Mouse (Mus musculus) thymus, postnatal 25 days (tissue): ENCODE measurements around the gene Aif1.

Experiments
- DNase-seq: peaks from one replicate; pipeline ENCODE4 v3.0.0; 2022

The Aif1 gene

DNA sequence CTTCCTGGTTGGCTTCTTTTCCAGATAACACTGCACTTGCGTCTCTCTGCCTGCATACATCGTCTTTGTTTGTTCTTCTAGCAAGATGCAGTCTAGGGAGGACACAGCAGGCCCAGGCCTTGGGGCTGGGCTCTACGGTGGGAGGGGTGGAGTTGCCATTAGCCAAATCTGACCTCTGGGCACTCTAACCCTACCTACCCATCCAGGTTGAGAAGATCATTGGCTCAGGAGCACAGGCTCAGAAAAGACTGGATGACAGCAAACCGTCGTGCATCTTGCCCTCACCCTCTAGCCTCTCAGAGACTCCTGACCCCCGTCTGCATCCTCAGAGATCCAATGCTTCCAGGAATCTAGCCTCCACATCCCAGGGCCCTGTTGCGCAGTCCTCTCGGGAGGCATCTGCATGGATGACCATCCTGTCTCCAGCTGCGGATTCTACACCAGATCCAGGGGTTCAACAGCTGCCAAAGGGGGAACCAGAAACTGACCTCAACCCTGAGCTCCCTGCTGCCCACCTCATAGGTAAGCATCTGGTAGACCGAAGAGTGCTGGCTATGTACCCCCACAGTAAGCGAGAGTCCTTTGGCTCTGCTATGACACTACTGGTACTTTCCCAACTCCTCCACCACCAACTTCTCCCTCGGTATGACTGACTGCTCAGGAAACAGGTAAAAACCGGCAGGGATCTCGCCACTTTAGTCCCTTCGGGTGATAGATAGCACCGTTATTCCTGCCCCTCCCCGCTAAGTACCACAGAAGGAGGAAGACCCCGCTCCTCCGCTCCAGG lies 19.2 kb upstream of the Aif1 start:
- DNase-seq, result no peak

GRCm38 (mm10) chr17:35193881-35194843 lies 18.3 kb upstream of the Aif1 start, which contains the start of gene Ltb:
Ltb (plus strand) TSS chr17:35194439.
- peak; percentile 93 for DNase-seq

DNA sequence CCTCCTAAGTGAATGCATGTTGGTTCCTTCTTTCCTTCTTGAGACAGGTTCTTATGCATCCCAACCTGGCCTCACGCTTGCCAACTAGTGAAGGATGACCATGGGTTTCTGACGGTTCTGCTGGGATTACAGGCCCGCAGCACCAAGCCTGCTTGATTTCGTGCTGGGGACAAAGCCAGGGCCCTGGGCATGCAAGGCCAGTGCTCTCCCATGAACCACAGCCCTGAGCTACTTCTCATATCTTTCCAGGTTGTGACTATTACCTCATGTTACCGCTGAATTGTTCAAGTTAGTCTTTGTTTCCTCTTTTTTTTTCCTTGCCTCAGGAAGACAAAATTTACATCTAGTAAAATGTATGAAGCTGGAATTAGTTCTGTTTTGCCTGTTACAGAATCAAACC lies 17.1 kb upstream of the Aif1 start:
- DNase-seq, result no peak

DNA sequence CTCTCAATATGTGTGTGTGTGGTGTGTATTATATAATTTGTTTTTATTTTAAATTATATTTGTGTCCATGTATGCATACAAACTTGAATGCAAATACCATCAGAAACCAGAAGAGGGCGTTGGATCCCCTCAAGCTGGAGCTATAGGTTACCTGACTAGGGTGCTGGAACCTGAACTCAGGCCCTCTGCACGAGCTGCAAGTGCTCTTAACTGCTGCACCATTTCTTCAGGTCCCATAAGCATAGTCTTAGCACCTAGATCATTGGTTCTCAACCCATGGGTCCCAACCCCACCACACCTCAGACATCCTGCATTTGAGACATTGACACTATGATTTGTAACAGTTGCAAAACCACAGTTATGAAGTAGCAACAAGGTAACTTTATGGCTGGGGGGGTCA lies 15.9 kb upstream of the Aif1 start:
- no peak for DNase-seq

GRCm38 (mm10) chr17:35190096-35190495 lies 14.2 kb upstream of the Aif1 start:
- peak; percentile 70 for DNase-seq

DNA sequence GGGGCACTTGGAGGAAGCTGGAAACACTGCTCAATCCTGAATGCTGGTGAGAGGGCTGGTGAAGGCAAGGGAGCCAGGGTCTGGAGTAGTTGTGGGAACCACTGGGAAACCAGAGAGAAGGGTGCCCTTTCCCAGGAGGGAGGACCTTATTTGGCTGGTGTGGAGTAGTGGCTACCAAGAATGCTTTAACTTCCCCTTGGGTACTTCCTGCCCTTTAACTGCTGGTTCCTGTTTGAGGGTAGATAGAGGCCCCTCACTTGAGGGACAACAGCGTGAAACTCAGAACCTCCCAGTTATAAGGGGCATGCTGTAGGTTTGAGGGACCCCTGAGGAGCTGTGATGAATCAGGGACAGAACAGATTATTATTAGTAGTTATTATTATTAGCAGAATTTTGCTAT lies 13.3 kb upstream of the Aif1 start:
- DNase-seq, result no peak

DNA sequence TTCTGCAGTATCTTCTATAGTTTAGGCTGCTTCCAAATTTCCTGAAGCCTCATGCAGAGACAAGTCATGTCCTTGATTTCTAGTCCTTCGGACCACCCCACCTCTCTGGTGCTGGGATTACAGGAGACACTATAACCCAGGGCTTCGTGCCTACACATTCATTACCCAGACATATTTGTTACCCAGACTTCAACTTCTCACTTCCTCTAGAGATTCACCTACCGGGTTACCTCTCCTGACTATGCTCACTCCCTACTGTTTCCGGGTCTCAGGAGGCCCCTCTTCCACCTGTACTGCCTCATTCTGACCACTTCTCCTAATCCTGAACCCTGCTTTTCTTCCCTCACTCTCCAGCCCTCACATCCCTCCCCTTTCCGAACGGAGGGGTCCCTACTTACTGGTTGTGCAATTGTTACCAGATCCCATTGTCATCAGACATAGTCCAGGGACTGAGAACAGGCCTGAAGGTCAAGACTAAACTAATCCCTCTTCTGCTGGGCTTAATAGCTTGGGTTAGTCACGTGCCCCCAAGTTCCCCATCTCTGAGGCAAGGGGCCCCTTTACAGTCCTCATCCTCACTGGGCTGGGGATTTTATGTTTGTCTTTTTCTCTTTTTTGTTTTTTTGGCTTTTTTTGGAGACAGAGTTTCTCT lies 12.2 kb upstream of the Aif1 start, which contains the start of gene Lst1:
TSS of gene Lst1 (minus strand) at position 481 of the 652 bp plus-strand sequence.
- no peak for DNase-seq

- DNase-seq, result no peak
Observed at GRCm38 (mm10) chr17:35187345-35187744, 11.5 kb upstream of the Aif1 start.

GRCm38 (mm10) chr17:35186681-35187080 lies 10.8 kb upstream of the Aif1 start:
- DNase-seq, result peak; percentile 79

DNA sequence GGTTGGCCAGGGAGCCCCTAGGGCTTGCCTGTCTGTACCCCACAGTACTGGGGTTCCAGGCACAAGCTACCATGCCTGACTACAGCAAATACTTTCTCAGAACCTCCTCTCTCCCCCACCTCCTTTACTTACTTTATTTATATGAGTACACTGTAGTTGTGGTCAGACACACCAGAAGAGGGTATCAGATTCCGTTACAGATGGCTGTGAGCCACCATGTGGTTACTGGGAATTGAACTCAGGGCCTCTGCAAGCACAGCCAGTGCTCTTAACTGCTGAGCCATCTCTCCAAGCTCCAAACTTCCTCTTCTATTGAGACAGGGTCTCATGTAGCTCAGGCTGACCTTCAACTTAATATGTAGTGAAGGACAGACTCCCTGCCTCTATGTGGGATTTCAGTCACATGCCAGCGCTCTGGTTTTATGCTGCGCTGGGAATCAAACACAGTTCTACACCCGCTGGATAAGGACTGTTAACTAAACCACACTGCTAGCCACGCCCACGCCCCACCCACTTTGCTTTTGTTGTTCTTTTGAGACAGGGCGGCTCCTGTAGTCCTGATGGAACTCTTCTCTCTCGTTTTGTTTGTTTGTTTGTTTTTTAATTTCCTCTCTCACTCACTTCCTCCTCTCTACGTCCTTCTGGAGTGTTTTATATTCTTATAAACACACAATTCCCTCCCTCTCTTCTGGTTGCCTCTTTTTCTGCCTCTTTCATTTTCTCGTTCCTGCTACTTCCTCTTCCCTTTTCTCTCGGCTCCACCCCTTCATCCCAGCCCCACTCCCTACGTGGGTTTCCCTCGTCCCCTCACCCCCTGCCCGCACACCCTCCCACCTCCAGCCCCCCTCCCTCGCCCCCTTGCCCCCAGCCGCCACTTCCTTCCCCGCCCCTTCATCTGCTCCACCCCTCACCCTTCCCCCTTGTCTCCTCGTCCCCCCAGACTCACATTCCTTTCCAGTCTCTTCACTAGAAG lies 10.1 kb upstream of the Aif1 start:
- DNase-seq, result peak; percentile 90

- DNase-seq, result no peak
Observed at GRCm38 (mm10) chr17:35180093-35180492, 4.2 kb upstream of the Aif1 start.

DNA sequence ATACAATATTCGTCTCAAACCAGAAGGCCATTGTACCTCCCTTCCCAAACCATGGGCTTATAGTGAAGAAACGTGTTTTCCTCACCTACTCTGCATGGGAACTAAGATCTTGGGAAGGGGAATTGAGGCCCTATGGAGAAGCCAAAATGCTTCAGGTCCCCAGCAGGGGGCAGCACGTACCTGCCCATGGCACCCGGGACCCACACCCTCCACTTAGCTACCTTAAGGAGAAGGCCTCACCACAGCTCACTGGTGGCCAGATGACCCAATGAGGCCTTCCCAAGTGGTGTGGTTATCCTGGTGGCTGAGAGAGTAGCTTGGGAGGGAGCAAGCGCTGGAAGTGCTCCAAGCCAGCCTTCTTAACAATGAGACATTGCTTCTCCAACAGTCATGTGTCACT lies 2.7 kb upstream of the Aif1 start:
- peak; percentile 87 for DNase-seq

DNA sequence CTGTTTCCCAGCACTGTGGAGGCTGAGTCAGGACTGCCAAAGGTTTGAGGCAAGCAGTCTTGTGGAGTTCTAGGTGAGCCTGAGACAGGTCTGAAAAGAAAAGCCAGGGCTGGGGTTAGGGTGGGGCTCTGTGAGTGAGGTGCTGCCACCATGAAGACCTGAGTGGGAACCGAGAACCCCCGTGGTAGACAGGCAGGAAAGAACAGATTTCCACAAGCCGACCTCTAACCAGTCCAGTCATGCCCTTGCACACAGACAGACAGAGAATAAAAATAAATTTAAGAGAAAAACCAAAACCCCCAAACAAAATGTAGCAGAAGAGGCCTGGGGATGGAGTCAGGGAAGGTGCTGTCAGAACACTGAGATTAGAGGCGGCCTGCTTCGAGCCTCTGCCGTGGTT lies 486 bp downstream of the Aif1 start:
- DNase-seq, result no peak

DNA sequence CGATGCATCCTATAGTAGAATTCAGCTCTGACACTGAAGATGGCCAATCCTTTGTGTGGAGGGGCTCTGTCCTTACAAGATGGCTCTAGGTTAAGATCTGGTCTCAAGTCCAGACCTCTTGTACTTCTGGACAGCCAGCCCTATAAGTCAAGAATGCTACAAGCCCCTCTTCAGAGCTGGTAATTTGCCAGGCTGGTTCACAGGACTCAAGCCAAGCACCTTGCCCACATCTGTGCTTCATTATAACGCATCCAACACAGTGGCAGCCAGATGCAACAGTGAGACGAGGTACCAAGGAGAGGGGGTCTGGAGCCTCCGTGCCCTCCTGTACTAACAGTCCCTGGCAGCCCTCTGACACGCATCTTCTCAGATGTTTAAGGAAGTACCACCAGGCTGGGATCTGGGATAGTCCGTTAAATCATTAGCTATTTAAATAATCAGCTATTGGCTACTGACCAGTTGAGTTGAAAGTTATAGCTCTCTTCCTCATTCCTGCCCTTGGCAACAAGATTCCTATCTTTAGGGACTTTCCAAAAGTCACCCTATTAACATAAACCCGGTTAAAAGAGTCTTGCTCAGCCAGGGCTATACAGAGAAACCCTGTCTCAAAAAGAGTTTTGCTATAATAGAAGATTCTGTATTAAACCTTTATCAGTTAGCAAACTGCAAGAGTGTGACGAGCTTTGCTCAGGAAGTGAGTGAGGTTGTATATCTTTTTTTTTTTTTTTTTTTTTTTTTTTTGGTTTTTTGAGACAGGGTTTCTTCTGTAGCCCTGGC lies 1.5 kb downstream of the Aif1 start:
- no peak for DNase-seq

DNA sequence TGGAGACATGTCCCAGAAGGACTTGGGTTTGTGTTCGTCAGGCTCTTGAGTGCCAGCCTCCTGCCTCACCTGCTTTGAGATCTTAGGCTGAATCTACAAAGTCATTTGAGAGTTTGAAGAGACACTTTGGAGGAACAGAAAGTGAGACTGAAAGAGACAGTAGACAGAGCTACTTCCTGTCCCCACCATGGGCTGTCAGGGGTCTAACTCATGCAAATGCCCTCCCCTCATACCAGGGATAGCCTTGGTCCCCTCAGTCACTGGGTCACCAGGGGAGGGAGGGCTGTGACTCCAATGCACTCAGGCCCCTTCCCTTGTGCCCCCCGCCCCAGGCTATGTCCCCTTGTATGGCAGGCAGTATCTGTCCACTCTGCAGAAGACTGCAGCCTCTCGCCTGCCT lies 2.5 kb downstream of the Aif1 start:
- no peak for DNase-seq

- no peak for DNase-seq
Observed at GRCm38 (mm10) chr17:35172445-35173234, 3.2 kb downstream of the Aif1 start.

GRCm38 (mm10) chr17:35168541-35169207 lies 7.2 kb downstream of the Aif1 start:
- DNase-seq, result peak; percentile 37

DNA sequence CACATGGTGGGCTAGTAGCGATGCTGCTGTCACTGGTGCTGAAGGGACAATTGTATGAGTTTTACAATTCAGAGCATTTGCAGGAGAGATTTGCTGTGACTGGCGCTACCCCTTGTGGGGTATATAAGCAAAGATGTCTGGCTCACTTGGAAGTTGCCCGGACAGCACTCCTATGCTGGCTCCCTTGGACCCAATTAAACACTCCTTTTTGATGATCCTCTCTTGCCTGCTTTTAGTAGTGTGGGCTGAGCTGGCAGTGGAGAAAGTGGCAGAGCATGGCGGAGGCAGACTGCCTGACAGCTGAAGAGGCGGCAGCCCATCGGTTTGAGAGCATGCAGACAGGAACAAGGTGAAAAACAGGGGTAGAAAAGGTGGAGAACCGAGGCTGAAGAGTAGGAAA lies 8.1 kb downstream of the Aif1 start:
- no peak for DNase-seq

DNA sequence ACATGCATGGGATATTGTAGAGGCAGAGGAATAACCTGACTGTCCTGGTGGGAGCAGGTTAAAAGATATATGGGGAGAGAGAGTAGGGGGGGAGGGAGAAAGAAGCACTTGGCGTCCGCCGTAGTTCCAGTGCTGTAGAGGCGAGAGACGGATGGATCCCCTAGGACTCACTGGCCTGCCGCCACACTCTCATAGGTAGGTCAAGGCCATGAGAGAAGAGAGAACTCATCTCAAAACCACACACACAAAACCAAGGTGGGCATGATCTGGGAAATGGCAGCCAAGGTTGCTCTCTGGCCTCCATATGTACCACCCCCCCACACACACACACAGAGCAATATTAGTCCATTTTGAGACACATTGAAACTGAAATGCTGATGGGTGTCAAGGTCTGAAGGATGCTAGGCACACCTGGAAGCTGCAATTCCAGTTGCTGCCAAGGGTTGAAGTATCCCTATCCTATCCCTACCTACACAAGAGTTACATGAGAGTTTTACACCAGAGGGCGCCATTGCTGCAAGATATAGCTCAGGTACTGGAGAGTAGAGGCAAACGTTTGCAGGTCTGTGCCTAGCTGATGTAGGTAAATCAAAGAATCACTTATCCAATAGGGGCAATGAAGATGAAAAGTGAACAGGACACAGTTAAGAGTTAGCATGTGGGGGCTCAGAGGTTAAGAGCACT lies 9.4 kb downstream of the Aif1 start:
- peak; percentile 76 for DNase-seq
